Mouse (Mus musculus): ENCODE measurements around the gene S100a9.
A peak's percentile ranks its signal among the peaks of the same experiment; 100 is the strongest.

S100a9 gene

DNA sequence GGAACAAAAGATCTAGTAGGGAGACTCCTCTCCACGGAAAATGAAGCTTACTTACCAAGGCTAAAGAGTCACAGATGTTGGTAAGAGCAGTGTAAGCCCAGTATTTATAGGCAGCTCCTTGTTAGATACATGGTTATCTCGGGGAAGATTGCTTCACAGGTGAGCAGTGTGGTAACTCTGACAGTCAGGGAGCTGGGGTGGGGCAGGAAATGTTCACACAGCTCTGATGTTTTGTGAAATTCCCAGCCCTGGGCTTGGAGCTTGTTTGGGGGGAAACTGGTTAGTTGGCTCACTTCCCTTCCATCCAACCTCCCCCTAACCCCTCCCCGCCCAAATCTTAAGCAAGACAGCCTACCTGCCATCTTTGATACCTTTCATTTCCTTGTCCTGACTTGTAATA, at the start of gene S100a9:
S100a9 (minus strand) TSS at position 109 of the 400 bp plus-strand sequence.
- DNase-seq, result no peak

DNA sequence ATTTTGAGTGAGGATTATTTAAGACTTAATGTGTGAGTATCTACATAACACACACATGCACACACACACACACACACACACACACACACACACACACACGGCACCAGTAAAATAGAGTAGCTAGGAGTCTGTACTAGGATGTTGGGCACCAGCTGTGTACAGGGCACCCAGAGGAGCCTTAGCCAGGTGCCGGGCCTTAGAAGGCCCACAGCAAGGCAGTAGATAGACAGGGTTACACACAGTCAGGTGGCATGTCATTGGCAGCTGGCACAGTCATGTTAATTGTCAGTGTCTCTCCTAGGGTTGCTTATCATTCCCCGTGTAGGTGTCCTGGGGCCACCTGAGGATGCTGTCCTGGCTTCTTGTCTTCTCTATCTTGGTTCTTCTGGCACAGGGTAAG, 31.1 kb upstream of the S100a9 start, which contains the start of gene Pglyrp4:
Pglyrp4 (plus strand) TSS at position 301 of the 400 bp plus-strand sequence.
- DNase-seq, result no peak

DNA sequence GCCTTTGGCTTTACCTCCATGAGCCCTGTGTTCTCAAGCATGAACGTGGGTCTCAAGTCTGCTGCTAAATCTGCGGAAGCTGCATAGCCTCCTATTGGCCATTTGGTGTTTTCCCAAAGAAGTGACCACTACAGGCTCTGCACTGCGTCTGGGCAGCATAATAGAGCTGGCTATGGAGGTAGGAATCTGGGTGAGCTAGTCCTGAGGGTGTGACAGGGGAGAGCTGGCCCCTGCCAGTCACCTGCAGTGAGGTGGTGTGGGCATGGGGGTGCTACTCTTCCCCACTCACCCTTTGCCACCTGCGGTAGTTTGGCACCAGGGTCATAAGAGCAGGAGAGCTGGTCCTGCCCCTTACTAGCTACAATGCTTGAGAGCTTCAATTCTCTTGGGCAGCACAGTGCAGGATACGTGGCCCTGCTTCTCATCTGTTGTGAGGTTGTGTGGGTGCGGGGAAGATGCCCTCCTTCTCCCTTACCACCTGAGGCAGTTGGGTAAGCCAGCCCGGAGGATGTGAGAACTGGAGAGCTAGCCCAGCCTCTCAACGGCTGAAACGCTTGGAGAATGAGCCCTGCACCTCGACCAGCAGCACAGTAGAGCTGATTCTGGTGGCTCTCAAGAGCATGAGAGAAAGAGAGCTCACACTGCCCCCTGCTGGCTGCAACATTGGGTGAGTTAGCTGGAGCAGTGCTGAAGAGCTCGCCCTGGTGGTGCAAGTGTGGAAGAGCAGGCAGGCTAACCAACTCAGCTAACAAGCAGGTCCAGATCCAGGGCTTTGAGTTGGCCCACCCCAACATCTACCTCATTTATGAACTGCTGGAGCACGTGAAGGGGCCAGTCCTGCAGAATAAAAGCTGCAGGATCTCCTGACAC, 14.3 kb upstream of the S100a9 start:
- peak; percentile 60 to 70 for DNase-seq

DNA sequence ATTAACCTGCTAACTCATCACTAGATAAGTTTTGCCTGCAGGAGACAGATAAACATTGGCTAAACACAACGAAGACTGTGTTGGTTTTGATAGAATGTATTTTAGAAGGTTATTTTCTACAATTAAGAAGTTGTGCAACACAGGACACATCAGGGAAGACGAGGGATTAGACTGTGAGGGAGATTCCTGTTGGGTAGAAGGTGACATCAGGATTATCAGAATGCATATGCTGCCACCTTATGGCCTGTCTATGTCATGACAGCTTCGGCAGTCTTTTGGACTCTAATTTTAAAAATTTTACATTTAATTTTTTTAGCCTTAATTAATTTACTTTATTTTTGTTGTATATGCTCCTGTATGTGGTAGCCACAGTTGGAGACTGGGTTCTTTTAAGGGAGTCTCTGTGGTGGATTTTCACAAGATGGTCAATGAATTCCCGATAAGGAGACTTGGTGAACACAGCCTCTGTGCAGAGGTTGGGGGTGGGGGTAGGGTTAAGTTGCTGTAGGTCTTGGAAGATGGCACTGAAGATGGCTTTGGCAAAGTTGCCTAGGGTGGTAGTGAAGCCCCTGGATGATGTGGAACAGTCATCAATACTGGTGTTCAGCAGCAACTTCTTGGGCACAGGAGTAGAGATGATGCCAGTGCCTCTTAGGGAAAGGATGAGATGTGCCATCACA, 13.1 kb upstream of the S100a9 start:
- peak; percentile 12 to 26 for DNase-seq

DNA sequence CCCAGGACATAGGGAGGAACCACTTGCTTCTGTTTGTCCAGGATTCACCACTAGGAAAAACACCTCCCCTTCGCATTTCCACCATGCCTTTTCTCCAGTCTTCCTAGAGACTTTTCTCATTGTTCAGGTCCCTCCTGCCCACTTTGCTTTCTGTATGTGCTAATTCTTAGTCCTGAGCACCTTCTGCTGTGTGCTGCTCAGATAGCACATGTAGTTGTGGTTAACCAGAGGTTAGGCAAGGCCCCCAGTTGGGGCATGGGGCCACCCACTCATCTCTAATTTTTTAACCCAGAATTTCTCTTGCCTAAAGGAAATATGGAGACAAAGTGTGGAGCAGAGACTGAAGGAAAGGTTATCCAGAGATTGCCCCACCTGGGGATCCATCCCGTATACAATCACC, 6.7 kb upstream of the S100a9 start:
- DNase-seq, result no peak

DNA sequence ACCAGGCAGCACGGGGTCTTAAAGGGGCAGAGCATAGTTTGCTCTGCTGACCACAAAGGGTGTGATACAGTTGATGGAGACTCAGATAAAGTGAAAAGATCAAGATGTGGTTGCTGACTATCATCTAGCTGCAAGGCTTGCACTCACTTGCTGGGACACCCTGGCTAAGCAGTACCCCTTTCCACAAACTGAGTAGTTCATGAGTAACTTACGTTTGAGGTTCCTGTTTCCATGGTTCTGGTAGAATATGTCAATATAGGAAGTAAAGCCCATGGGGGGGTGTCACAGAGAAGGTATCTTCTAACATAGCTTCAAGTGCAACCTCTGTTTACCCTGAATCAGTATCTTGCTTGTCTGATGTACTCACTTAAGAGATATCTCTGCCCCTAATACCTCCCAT, 2.0 kb downstream of the S100a9 start:
- DNase-seq, result no peak

DNA sequence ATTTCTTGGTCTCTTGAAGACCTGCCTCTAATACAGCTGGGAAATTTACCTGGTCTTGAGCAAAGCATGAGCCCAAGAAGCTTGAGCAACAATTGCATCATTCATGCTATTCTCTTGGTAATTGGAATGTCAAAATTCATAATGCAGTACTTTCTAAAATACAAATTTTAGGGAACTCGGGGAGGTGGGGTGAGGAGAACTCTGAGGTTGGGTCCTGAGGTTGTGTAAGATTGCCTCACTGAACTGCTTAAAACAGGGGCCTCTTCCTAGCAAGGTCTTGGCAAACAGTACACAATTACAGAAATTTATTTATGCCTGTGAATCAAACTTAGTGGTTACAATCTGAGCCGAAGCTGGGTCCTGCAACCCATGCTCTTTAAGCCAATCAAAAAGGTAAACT, 8.7 kb downstream of the S100a9 start:
- no peak for DNase-seq

DNA sequence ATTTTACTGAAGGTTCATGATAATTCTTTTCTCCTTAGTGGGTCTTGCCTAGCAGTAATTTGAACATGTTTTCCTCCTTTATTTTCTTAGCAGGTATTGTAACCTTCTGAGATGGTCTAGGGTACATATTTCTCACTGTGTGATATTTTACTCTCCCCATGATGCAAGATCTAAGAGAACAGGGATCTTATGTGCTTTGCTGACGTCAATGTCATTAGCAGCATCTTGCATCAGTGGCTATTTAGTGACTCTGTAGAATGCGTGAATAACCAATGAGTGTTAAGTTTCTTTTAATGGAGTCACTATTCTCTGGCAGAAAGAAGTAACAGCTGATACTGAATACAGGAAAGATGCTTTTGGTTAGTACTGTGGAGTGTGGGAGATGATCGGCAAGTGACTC, 11.6 kb downstream of the S100a9 start:
- no peak for DNase-seq

DNA sequence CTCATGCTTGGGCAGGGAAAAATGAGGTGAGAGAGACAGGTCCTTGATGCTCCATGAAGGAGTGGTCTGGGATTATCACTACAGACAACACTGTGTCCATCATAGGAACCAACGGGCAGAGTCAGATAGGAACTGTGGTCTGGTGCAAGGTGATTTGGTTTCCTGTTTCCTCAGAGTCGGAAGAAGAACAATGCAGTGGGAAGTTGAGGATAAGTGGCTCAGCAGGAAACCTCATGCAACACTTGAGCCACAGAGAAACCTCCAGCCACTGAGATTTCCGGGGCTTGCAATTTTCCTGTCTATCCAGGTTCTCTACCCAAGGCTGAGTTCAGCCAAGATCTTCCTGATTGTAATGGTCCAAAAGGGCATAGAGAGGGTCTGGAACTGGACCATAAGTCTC, 16.9 kb downstream of the S100a9 start:
- no peak for DNase-seq

DNA sequence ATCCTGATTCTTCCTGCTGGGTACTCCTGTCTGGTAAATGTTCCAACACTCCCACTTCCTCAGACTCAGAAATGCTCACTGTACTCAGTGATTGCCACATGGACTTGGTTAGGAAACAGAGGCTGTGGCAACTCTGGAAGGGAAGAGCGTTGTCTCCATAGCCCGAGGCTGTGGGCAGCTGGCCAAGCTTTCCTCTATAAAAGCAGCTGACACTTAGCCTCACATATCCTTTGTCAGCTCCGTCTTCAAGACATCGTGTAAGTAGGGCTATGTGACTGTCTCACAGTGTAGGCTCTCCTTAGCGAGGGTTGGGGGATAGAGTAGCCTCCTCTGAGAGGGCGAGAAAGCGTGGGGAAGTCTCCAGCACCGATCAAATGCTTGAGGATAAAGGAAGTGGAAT, 26.7 kb downstream of the S100a9 start, which contains the start of gene S100a8:
S100a8 (plus strand) TSS at position 133 of the 400 bp plus-strand sequence.
- no peak for DNase-seq

DNA sequence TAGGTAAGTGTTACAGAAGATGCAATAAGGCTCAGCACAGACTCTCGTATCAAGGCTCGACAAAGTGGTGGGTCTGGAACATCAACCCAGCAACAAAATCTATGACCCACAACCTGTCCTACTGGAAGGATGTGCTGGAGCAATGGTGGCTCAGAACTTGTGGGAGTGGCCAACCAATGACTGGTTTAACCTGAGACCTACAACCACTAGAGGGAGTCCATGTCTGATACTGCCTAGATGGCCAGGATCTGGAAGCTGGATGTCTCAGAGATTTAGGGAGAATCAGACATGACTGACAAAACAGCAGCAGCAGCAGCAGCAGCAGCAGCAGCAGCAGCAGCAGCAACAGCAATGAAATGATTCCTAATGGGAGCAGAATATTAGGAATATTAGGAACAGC, 31.3 kb downstream of the S100a9 start:
- no peak for DNase-seq

DNA sequence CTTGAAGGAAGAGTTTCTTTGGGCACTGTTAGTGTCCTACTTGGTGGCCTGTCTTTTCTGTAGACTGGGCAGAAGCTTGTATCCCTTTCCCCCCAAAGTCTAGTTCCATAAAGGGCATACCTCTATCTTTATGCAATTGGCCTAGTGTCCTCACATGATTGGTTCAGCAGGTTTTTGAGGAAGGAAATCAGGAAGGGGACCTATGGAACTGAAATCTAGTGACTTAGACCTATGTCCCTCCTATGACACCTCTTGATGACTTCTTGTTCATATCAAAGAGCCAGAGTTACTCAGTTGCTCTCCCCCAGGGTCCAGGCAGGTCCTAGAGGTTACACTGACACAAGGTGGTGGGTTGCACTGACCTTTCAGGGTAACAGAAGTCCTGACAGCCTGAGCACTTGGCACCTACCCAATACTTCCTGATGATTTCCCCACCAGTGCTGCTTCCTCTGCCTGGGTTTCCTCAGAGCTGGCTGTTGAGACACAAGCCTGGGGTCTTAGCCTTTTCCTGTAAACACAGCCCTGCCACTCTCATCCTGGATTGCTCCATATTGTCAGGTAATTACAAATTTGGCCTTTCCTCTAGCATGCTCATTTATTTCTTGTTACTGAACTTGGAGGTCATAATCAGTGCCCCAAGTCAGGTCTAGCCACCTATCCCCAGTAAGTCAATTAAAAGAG, 36.0 kb downstream of the S100a9 start:
- no peak for DNase-seq

DNA sequence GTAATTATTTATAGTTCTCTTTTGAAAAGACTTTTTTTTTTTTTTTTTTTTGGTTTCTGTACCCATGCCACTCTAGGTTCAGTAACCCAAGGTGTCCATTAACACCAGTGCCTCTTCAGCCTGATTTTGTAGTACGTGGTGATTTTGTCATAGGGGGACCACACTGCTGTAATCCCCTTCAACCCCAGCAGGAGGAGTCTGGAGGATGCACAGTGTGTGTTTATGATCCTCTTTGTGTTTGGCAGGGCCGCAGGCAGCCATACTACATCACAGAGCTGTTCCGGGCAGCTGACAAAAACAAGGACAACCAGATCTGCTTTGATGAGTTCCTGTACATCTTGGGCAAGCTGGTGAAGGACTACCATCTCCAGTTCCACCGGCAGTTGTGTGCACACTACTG, 38.1 kb downstream of the S100a9 start:
- no peak for DNase-seq

DNA sequence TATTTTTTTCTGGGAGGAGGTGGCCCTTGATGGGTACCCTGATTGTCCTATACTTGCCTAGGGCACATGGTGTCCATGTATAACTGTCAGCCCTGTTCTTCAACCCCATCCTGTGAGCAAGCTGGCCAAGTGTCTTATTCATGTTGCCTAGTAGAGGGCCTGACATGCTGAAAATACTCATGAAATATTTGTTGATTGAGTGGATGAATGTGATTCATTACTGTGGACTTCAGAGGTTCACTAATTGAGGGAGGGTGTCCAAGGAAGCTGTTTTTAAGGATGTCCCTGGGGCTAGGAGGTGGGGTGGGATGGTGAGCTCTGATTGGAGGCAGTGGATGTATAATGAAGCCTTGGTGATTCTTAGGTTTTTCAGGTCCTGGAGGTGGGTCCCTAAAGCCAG, 41.8 kb downstream of the S100a9 start, which contains the start of gene S100a7a:
S100a7a (plus strand) TSS at position 301 of the 400 bp plus-strand sequence.
- no peak for DNase-seq

DNA sequence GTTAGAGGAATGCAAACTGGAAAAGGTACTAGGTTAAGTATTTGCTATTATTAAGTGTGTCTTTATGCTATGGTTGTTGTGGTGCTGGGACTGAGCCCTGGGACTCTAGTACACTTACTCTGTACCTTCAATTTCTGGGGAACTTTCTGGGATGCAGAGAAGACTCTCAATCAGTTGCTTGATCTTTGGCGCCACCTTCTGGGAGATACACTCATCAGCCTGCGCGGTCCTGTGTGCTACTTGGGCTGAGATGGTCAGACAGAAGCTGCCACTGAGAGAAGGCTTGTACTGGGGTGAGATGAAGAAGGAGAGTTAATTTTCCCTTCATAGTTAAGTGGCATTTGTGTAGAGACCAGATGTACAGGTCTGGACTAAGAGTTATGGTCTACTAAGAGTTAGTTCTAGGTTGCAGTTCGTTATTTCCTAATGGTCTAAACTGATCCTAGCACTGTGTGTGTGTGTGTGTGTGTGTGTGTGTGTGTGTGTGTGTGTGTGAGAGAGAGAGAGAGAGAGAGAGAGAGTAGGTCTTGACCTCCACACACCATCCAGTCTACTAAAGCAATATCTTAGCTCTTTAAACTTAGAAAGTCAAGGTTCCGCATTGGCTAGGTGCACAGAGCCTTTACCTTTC, 42.5 kb downstream of the S100a9 start:
- DNase-seq, result peak; percentile 69 to 70

DNA sequence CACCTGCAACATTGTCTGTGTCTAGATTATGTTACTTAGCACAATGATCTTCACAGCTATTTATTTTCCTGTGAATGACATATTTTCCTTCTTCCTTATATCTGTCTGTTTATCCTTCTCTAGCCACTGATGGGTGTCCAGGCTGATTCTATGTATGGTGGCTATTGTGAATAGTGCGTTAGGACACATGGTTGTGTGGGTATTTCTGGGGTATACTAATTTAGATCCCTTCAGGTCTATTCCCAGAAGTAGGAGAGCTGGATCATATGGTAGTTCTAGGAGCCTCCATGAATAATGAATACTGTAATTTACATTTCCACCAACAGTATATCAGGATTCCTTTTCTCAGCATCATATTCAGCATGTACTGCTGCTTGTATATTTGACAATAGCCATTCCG, 45.7 kb downstream of the S100a9 start:
- no peak for DNase-seq

DNA sequence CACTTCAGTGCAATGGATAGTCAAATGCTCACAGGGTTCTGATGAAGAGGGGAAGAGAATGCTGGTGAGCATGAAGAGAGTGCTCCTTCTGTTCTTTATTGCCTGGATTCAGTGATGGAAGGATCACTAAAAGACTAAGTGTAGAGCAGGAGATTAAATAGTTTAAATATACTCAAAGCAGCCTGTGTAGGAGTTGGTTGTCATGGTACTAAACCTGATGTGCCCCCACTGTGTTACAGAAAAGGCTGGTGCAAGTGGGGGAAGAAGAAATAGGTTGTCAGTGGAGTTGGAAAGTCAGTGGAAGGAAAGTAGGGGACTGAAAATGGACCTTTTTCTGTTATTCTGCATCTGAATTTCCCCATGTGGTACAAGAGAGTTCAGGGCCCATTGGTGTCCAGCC, 46.5 kb downstream of the S100a9 start:
- no peak for DNase-seq

DNA sequence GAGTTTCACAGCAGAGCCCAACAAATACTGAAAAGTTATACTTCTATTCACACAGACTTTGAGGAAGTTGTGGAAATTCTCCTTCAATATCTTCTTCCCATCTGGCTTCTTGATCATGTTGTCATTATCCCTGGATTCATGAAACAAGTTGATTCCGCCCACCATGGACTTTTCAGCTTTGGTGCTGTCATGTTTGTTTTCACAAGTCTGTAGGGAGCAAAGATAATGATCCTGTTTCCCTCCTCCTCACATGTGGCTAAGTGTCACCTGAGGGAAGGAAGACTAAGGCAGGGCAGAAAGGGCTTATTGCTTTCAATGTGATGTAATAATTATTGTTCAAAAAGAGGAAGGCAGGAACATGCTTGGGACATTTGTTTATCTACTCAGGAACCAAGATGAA, 48.2 kb downstream of the S100a9 start:
- DNase-seq, result no peak

DNA sequence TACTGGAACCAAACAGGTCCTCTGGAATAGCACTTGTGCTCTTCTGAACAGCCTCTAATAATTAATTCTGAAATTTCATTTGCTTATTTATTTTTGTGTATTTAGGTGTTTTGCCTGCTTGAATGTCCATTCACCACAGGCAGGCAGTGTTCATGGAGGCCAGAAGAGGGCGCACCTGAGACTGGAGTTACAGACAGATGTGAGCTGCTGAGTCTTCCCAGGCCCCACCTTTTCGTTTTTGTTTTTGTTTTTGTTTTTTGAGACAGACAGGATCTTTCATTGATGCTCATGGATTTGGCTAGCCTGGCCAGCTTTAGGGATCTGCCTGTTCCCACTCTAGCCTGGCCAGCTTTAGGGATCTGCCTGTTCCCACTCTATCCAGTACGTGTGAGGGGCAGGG, 51.3 kb downstream of the S100a9 start:
- DNase-seq, result peak in 1 of 2 experiments; percentile 8
